Mouse (Mus musculus) adrenal gland, postnatal 14 days (tissue): ENCODE results near the gene Dnase2b. TPM values are rescaled to one million over a fixed set of nuclear protein-coding genes. Genes with fewer than 3 reads are reported as not detected.

Experiments
- DNase-seq: peaks from one replicate; pipeline ENCODE4 v3.0.0; 2021; ENCODE audit warnings: mixed read lengths
- total RNA-seq: library from RNA; stranded (reverse); gene quantifications from 2 replicates; pipeline ENCODE4 v1.2.3, GENCODE M21; 2021

Gene Dnase2b
- total RNA-seq, 1 experiment from 2014 or later = 1.3 TPM

GRCm38 (mm10) chr3:146567884-146568530 lies 47.4 kb downstream of the Dnase2b start:
- DNase-seq = peak; percentile 70

DNA sequence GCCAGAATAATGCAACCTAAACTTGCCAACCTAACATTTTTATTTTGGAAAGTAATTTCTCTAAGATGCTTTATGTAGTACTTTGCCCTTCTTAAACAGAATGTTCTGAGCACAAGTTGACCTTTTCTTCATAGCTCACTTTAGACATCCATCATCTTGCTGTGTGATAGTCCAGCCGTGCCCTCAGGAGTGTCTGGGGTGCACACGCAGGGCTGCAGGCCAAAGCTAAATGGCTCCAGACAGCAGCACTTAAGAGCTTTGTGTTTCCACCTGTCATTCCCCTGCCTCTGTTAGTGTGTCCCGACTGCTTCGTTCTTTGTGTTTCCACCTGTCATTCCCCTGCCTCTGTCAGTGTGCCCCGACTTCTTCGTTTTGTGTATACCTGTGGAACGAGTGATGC lies 48.0 kb downstream of the Dnase2b start:
- DNase-seq = peak; percentile 14

DNA sequence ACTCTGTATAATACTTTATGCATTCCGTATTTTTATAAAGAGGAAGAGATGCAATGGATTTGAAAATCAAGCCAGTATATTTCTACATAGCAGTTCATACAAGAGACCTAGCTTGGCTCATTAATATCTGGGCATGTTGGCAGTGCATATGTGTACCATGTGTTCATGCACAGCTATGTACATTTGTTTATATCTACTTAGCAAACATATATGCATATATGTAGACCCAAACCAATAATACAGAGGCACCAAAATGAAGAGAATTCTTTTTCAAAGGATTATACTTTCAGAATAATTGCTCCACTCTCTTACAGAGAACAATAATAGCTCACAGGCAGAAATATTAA lies 50.4 kb downstream of the Dnase2b start:
- DNase-seq = no peak

DNA sequence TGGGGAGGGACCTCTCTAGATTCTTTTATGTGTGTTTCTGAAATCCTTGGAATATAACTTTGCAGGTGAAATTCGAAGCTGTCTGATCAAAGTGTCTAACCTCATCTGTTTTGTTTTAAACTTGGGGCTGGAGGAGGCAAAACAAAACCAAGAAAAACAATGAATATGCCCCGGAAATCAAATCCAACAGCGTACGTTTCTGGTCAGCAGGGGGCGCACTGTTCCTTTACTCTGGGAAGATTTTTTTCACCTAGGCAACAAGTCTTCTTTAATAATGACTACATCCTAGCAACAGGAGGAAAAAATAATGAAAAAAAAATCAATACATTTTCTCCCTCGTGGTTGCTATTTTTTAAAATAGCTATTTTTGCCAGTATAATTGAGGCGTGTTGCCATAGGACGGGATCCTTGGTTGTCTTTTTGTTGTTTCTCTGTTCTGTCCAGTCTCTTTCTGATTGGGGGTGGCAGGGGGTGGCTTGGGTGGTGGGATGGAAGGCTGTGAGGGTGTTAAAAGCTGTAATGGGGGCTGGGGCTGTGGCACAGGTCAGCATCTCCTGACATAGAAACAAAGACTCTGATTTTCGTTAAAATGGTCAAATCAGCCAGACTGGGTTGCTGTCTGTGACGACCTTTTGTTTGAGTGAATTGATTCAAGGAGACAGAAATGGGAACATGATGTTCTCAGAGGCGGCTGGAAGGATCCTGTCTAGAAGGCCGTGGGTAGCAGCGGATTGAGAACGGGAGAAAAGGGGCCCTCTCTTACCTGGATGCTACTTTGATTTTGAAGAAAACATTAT lies 50.9 kb downstream of the Dnase2b start:
- peak; percentile 87 for DNase-seq

DNA sequence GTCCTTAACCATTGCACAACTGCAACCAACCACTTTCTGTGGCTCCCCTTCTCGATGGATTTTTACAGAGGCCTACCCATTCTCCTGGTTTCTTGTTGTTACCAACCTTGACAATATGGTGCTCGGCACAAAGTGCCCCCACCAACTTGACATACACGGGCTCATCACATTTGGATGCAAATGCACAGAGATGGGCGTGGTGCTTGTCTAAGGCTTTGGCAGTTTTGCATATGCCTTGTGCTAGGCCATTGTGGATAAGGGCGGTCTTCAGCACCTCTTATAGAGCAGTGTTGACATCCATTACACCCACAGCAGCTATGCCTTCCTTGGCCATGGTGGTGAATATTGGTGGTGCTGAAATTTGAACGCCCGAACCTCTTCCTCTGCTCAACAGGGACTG lies 52.5 kb downstream of the Dnase2b start:
- DNase-seq = no peak

DNA sequence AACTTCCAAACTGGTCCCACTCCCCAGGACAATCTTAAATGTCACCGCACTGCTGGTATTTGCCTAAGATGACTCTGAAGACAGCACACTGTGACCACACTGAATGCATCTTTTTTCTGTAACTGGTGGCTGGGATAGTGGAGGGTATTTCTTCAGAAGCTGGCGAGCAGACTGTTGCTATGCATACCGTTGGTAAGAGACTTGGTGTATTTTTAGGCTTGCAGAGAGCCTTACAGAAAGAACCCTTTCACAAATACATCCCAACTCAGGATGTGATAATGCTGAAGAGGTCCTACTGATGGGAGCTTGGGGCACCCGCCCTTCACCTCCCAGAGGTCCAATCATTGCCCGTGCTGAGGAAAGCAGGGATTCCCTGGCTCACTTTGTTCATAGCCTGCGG lies 57.9 kb downstream of the Dnase2b start:
- no peak for DNase-seq

DNA sequence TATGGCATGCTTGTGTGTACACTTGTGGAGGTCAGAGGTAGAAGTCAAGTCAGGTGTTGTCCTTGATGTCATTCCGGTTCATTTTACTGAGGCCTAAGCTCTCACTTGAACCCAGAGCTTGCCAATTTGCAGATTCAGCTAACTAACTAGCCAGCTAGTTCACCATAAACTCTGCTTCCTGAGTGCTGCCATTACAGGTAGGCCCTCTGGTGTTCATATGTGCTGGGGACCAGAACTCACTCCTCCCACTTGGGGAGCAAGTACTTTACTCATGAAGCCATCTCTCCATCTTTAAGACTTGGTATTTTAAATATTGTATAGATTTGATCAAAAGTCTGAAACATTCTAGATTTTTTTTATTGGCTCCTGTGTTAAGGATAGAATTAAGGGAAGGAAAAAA lies 58.8 kb downstream of the Dnase2b start:
- no peak for DNase-seq

DNA sequence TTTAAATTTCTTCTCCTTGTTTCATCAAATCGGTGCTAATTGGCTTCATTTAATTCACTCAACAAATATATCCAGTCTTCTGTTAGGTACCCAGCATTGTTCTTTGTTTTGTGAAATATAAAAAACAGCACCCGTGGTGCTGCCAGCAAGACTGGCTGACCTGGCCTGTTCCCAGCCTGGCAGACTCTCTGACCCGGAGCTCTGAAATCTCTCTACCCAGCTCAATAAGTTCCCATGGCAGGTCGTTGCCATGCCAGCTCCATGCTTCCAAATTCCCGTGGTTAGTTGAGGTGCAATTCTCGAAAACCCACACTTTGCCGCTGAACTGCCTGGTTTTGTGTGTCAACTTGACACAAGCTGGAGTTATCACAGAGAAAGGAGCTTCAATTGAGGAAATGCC lies 60.6 kb downstream of the Dnase2b start:
- no peak for DNase-seq

GRCm38 (mm10) chr3:146543632-146544031 lies 71.8 kb downstream of the Dnase2b start:
- no peak for DNase-seq

DNA sequence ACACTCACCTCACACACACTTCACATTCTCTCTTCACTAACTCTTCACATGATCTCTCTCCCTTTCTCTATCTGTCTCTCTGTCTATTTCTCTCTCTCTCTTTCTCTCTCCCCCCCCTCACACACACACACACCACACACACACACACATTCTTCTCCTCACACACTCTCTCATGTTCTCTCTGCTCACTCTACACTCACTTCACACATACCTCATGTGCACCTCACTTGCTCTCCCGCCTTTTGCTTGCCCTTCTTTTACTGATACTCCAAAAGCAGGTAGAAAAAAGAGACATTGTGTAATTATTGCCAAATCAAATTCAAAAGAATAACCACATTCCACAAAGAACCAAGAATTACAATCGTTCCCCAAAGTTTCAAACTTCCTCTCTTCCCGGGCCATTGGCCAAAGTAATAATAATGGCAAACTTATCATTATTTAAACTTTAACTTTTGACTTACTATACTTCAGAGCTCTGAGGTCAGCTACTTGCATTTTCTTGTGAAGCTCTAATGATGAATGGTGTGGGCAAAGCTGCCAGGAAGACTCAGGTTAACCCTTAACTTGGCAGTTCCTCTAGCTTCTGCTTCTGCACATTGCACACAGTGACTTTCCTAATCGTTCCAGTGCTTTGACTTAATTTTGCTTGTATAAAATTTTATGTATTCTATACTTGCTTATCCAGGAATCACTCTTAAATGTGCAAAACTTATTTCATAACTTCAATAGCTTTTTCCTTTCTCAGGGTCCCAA lies 74.7 kb downstream of the Dnase2b start:
- no peak for DNase-seq

GRCm38 (mm10) chr3:146534986-146535385 lies 80.4 kb downstream of the Dnase2b start:
- no peak for DNase-seq

Other genes with a start within 250 kb of the Dnase2b start
- 10.4 and 10.5 TPM in 2 replicates for gene Ssx2ip, start 211.0 kb downstream of the Dnase2b start, total RNA-seq
- 9.6 and 9.8 TPM in 2 replicates for gene Ctbs, start 165.8 kb downstream of the Dnase2b start, total RNA-seq
- gene Spata1, start 115.8 kb downstream of the Dnase2b start, total RNA-seq = 2.4 and 3.4 TPM in 2 replicates
- gene Gng5, start 115.8 kb downstream of the Dnase2b start, total RNA-seq = 286 and 296 TPM in 2 replicates
- 29.9 and 37.0 TPM in 2 replicates for gene Rpf1, start 94.2 kb downstream of the Dnase2b start, total RNA-seq
- gene Uox, start 45.2 kb downstream of the Dnase2b start, total RNA-seq = 4.5 and 109 TPM in 2 replicates
- gene 4930503B20Rik, start 35.7 kb upstream of the Dnase2b start, total RNA-seq = not detected in 2 replicates
- gene Samd13, start 70.0 kb upstream of the Dnase2b start, total RNA-seq = 0.82 and 0.83 TPM in 2 replicates
- gene Prkacb, start 197.4 kb upstream of the Dnase2b start, total RNA-seq = 103 and 114 TPM in 2 replicates
- 5.4 and 6.8 TPM in 2 replicates for gene Ttll7, start 236.8 kb upstream of the Dnase2b start, total RNA-seq